Mouse (Mus musculus) monocyte, adult 2 months (primary cell): ENCODE data around the gene Cpne6.
A peak's percentile ranks its signal among the peaks of the same experiment; 100 is the strongest.

ENCODE experiments used
- DNase-seq, 2 experiments: peaks; one replicate each; pipeline ENCODE4 v3.0.0; 2022; ENCODE audit warnings: low spot score in 2 of 2, low read depth in 1 of 2

Cpne6 gene

GRCm38 (mm10) chr14:55551347-55551746 is 41.1 kb downstream of the Cpne6 start:
- DNase-seq: no peak

- no peak for DNase-seq
Measured at GRCm38 (mm10) chr14:55551794-55552193, 41.5 kb downstream of the Cpne6 start.

GRCm38 (mm10) chr14:55554635-55555034 is 44.4 kb downstream of the Cpne6 start:
- DNase-seq: no peak

DNA sequence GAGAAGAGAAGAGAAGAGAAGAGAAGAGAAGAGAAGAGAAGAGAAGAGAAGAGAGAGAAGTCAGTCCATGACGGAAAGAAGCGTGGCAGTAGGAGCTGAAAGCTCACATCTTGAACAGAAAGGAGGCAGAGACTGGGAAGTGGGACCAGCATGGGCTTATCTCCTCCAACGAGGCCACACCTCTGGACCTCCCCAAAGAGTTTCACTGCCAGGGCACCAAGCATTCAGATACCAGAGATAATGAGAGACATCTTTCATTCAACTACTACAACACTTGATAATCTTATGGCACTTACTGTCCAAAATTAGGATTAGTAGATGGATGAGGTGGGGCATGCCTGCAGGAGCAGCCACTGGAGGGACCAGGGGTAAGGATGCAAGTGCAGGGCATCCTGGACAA is 45.5 kb downstream of the Cpne6 start:
- DNase-seq: no peak

GRCm38 (mm10) chr14:55557003-55557402 is 46.8 kb downstream of the Cpne6 start:
- DNase-seq: peak; percentile 68 to 78

DNA sequence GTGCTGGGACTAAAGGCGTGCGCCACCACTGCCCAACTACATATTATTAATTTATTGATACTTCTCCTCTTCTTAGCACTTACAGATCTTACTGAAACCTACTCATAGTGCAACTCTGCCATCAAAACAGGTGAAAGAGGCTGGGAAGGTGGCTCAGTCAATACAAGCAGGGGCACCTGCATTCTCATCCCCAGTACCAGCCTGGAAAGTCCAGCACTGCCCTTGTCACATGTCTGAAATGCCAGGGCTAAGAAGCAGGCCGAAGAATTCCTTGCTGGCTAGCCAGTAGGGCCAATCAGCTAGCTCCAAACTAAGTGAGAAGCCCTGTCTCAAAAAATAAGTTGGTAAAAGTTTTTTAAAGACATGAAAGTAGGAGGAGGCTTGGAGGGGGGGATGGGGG is 47.3 kb downstream of the Cpne6 start:
- no peak for DNase-seq

GRCm38 (mm10) chr14:55558740-55559448 is 48.6 kb downstream of the Cpne6 start:
- no peak for DNase-seq

GRCm38 (mm10) chr14:55559799-55560201 is 49.6 kb downstream of the Cpne6 start, which contains the start of gene Dcaf11:
Gene Dcaf11, plus strand, starts transcription at chr14:55560006.
- peak; percentile 77 to 84 for DNase-seq

DNA sequence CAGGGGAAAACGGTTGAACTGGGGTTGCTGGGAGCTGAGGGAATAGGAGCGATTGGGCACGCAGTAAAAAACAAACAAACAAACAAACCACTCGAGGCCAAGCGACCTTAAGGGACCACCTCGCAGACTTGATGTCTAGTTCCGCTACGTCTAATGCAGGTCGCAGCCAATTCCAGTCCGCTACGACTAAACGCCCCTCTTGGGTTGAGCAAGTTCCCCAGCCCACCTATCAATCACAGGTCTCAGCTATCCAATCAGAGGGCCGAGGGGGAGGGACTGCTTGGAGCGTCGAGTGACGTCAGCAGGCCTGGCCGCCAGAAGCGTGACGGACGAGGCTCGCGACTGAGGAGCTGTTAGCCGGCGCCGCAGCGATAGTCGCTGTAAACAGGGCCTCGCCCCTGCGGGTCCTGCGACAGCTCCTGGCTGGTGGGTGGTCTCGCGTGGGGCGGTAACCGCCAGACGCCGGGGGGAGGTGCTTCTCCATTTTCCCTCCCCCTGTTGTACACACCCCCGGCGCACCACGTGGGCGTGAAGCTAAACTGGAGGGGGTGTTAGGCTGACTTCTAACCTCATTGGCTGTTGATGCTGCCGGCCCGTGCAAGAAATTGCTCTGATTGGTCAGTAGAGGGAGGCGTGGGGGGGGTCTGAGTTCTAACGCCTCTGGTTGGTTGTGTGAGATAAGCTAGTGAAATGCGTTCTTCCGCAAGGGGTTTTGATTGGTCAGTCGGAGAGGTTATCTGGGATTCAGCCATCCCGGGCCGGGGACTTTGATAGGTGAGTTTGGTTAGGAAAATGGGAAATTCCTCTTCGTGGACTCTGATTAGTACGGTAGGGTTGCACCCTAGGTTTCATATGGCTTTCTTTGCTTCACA is 50.2 kb downstream of the Cpne6 start, which contains the start of gene A730061H03Rik:
TSS of gene A730061H03Rik (minus strand) at position 205 of the 872 bp plus-strand sequence.
- peak; percentile 98 for DNase-seq

DNA sequence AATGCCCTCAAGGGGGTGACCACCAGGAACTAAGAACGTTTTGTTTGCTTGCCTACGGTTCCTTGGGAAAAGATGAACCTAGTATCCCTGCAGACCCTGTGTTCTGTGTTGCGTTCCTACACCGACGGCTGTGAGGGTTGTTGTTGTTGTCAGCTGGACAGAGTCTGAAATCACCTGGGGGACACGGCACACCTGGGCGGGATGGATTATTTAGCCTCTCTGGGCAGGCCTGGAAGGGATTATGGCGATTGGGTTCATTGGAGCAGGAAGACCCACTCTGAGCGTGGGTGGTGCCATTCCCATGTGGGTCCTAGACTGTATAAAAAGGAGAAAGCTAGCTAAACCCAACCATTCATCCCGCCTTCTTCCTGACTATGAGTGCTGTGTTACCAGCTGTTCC is 51.6 kb downstream of the Cpne6 start:
- DNase-seq: no peak

- no peak for DNase-seq
Measured at GRCm38 (mm10) chr14:55563249-55563648, 53.0 kb downstream of the Cpne6 start.

- DNase-seq: no peak
Measured at GRCm38 (mm10) chr14:55565748-55566147, 55.5 kb downstream of the Cpne6 start.
